Mouse (Mus musculus) liver, postnatal 0 days (tissue): ENCODE results near the gene Slc15a1. TPM values are rescaled to one million over a fixed set of nuclear protein-coding genes. Genes with fewer than 3 reads are reported as not detected.
A peak's percentile ranks its signal among the peaks of the same experiment; 100 is the strongest.

Experiments
- ATAC-seq: fragments of 200-750 bp; cut with Nextera tagmentation; 2 replicates; pipeline ENCODE4 v1.8.0; 2017; ENCODE audit warnings: mild to moderate bottlenecking, moderate library complexity
- DNase-seq: peaks from one replicate; pipeline ENCODE4 v3.0.0-alpha.2; 2016
- H3K27ac ChIP-seq: fragments of 300-500 bp; sonication (generic); 2 replicates; pipeline ENCODE4 v1.5.1; 2014; ENCODE audit warnings: antibody characterized with exemption, moderate library complexity, mild to moderate bottlenecking, low read depth
- H3K27me3 ChIP-seq: fragments of 300-500 bp; sonication (generic); 2 replicates; pipeline ENCODE4 v1.6.1; 2014; ENCODE audit warnings: low read length, control low read depth, mixed read lengths; ENCODE audit not compliant: insufficient read depth
- H3K36me3 ChIP-seq: fragments of 300-500 bp; sonication (generic); replicated peaks from 2 replicates; pipeline ENCODE4 v1.6.1; 2014; ENCODE audit warnings: mild to moderate bottlenecking, control low read depth, low read length, moderate library complexity, mixed read lengths; ENCODE audit not compliant: insufficient read depth
- H3K4me1 ChIP-seq: fragments of 300-500 bp; sonication (generic); 2 replicates; pipeline ENCODE4 v1.6.1; 2014; ENCODE audit warnings: antibody characterized with exemption, mild to moderate bottlenecking, control low read depth; ENCODE audit not compliant: insufficient read depth
- H3K4me2 ChIP-seq: fragments of 300-500 bp; sonication (generic); 2 replicates; pipeline ENCODE4 v1.6.1; 2014; ENCODE audit warnings: low read depth, mild to moderate bottlenecking, low read length, moderate library complexity, mixed read lengths
- H3K4me3 ChIP-seq: fragments of 300-500 bp; sonication (generic); 2 replicates; pipeline ENCODE4 v1.5.1; 2014; ENCODE audit warnings: low read depth, low read length
- H3K9ac ChIP-seq: fragments of 300-500 bp; sonication (generic); replicated peaks from 2 replicates; pipeline ENCODE4 v1.6.1; 2014; ENCODE audit warnings: mild to moderate bottlenecking, moderate library complexity
- H3K9me3 ChIP-seq: fragments of 300-500 bp; sonication (generic); 2 replicates; pipeline ENCODE4 v1.6.1; 2016; ENCODE audit warnings: mild to moderate bottlenecking, control low read depth, low read length, mixed read lengths
- CTCF ChIP-seq: sonication (generic); IDR thresholded peaks from 2 replicates; pipeline ENCODE4 v1.5.1; 2016; ENCODE audit warnings: antibody characterized with exemption, low read depth
- EP300 ChIP-seq: IDR thresholded peaks from 2 replicates; pipeline ENCODE4 v1.6.1; 2016; ENCODE audit warnings: antibody characterized with exemption, low read depth, mild to moderate bottlenecking
- WGBS: fragments of 180-500 bp; shearing (Covaris S2); extraction: QIAGEN DNeasy Blood & Tissue Kit; methylation state at CpG from one replicate; pipeline ENCODE4 v1.1.7; 2014; ENCODE audit not compliant: insufficient replicate concordance; 5-methylcytosine and 5-hydroxymethylcytosine counted together
- polyA plus RNA-seq: library from polyadenylated mRNA; unstranded; fragments of >200 nt; fragmentation: Nextera tagmentation; extraction: Ambion mirVana; gene quantifications from 2 replicates; pipeline ENCODE4 v1.2.1, GENCODE M21; 2015

Slc15a1 gene
- polyA plus RNA-seq, 1 experiment from 2014 or later, result not detected

DNA sequence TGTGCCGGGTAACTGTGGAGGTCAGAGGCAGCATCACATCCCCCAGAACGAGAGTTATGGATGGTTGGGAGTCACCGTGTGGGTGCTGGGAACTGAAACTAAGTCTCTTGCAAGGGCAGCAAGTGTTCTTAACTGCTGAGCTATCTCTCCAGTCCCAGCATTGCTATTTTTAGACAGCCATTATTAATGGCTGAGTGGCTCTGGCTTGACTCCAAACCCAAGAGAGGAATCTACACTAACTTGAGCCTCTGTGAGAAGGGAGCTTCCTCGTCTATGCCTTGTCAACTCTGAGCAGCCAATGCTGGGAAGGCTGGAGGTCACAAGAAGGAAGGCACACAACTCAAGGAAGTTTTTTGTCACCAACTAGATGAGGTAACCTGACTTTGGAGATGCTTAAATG is 16.7 kb upstream of the Slc15a1 start:
- DNase-seq (no peak), ATAC-seq (no peak)
- WGBS, result 57% methylated on average over 4 of the region's 4 CpGs
- Histone ChIP-seq H3K36me3 (no peaks in the 10 kb centered on the region), H3K9me3 (no peaks in the 10 kb centered on the region), H3K9ac (no peak overlapping the region), H3K27me3 (no peaks in the 10 kb centered on the region), H3K4me3 (no peak overlapping the region), H3K4me1 (no peaks in the 10 kb centered on the region), H3K27ac (no peak overlapping the region), H3K4me2 (no peak overlapping the region)
- TF ChIP-seq EP300 (no peak), CTCF (no peak)

DNA sequence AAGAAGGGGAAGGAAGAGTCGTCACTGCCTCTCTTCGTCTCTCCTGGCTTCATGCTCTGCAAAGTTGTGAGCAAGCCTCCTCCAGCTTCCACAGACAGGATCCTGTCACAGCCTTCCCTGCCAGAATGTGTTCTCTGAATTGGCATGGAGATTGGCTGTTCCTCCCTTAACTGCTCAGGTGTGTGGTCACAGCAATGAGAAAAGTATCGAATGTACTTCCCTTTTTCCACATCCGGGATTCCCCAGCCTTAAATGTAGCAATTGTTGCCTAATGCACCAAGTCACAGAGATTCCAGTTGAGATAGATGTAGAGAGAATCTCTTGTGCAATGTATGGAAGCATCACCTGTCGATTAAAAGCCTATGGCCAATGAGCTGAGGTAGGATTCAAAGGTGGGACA is 11.8 kb upstream of the Slc15a1 start:
- Histone ChIP-seq H3K9me3 (no peaks in the 10 kb centered on the region), H3K9ac (no peak overlapping the region), H3K4me1 (no peaks in the 10 kb centered on the region), H3K4me2 (no peak overlapping the region), H3K27ac (no peak overlapping the region), H3K27me3 (no peaks in the 10 kb centered on the region), H3K36me3 (no peaks in the 10 kb centered on the region), H3K4me3 (no peak overlapping the region)
- ATAC-seq (no peak), DNase-seq (no peak)
- WGBS, result 48% methylated on average over 5 of the region's 5 CpGs
- no peak for TF ChIP-seq EP300
- TF ChIP-seq CTCF, result no peak

- H3K36me3 ChIP-seq, result no peaks in the 10 kb centered on the region
- H3K9ac ChIP-seq, result no peak overlapping the region
- H3K4me2 ChIP-seq, result no peak overlapping the region
- TF ChIP-seq EP300 (no peak), CTCF (no peak)
- peaks cover 4% of the 10 kb centered on the region; the same call in 1 of the 2 replicates for H3K4me1 ChIP-seq
- no peak overlapping the region for H3K4me3 ChIP-seq
- ATAC-seq, result peak; percentile 61; the same call in 1 of the 2 replicates
- 56% methylated on average over 2 of the region's 2 CpGs for WGBS
- H3K9me3 ChIP-seq, result no peaks in the 10 kb centered on the region
- no peak overlapping the region for H3K27ac ChIP-seq
- no peak for DNase-seq
- peaks cover 14% of the 10 kb centered on the region for H3K27me3 ChIP-seq
Measured at GRCm38 (mm10) chr14:121508929-121509328, 3.9 kb upstream of the Slc15a1 start.

DNA sequence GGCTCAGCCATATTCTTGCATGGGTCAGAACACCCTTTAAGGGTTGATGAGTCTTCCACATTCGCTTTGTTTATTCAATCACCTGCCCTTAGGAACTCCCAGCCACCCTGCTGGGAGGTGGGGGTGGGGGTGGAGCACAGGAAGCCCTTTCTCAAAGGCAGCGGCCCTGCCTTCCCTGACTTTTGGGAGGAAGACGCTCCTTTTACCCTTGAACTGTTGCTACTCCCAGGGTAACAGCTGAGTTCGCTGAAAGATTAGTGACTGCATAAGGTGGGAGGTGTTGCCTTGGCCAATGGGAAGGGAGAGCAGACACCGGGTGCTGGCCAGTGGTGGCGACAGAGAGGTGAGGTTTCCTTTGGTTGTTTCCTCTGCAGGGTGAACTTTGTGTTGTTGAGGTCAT is 1.3 kb upstream of the Slc15a1 start:
- Histone ChIP-seq H3K27ac (no peak overlapping the region), H3K36me3 (no peaks in the 10 kb centered on the region), H3K9me3 (no peaks in the 10 kb centered on the region), H3K9ac (no peak overlapping the region), H3K27me3 (peaks cover 16% of the 10 kb centered on the region), H3K4me2 (peak overlapping the region; percentile 18; the same call in 1 of the 2 replicates), H3K4me1 (peaks cover 4% of the 10 kb centered on the region; the same call in 1 of the 2 replicates), H3K4me3 (no peak overlapping the region)
- 10% methylated on average over 6 of the region's 6 CpGs for WGBS
- DNase-seq (peak; percentile 40), ATAC-seq (peak; percentile 88)
- no peak for TF ChIP-seq CTCF
- TF ChIP-seq EP300, result no peak

DNA sequence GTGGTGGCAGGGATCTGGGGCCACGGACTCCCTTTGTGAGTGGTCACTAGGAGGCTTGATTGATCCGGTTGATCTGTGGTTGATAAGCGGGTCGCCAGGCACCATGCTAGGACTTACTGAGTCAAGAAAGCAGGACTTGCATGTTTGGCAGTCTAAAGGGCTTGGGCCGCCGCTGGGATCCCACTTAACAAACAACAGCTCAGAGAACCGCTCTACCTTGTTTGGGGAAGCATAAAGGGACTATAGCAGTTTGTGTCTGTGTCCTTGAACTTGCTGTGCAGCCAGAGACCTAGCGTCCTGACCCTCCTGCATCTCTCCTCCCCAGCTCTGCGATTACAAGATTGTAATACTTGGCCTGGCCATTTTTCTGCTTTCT is 421 bp upstream of the Slc15a1 start:
- no peaks in the 10 kb centered on the region for H3K9me3 ChIP-seq
- TF ChIP-seq EP300 (no peak), CTCF (no peak)
- peak overlapping the region; percentile 57 for H3K4me2 ChIP-seq
- no peak for DNase-seq
- WGBS, result 23% methylated on average over 9 of the region's 9 CpGs
- H3K27ac ChIP-seq, result no peak overlapping the region
- ATAC-seq, result no peak
- no peak overlapping the region for H3K9ac ChIP-seq
- H3K27me3 ChIP-seq, result peaks cover 16% of the 10 kb centered on the region
- peaks cover 4% of the 10 kb centered on the region; the same call in 1 of the 2 replicates for H3K4me1 ChIP-seq
- no peaks in the 10 kb centered on the region for H3K36me3 ChIP-seq
- no peak overlapping the region for H3K4me3 ChIP-seq

- H3K9me3 ChIP-seq, result no peaks in the 10 kb centered on the region
- H3K9ac ChIP-seq, result no peak overlapping the region
- H3K27ac ChIP-seq, result no peak overlapping the region
- no peak for TF ChIP-seq EP300
- TF ChIP-seq CTCF, result no peak
- 42% methylated on average over 2 of the region's 2 CpGs for WGBS
- no peak for DNase-seq
- no peaks in the 10 kb centered on the region for H3K4me1 ChIP-seq
- H3K4me3 ChIP-seq, result no peak overlapping the region
- no peaks in the 10 kb centered on the region for H3K36me3 ChIP-seq
- ATAC-seq, result peak; percentile 43; the same call in 1 of the 2 replicates
- H3K4me2 ChIP-seq, result no peak overlapping the region
- peaks cover 16% of the 10 kb centered on the region for H3K27me3 ChIP-seq
Measured at GRCm38 (mm10) chr14:121500577-121500976, 4.5 kb downstream of the Slc15a1 start.

DNA sequence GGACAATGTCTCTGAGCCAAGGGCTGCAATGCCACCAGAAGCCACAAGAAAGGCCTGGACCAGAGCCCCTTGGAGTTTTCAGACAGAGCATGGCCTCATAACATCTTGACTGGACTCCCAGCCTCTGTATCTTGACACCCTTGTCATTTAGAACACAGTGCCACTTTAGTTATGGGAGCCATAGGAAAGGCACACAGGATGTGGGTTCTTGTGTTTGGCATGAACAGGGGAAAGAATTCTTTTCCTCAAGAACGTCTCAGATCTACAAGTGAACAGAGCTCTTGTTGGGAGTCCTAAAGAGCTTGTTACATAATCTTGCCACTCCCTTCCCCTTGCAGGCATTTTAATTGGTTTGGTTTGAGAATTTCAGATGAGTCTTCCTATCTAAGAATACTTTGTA is 5.3 kb downstream of the Slc15a1 start:
- WGBS, result 42% methylated on average over 1 of the region's 1 CpGs
- ATAC-seq (no peak), DNase-seq (no peak)
- Histone ChIP-seq H3K4me3 (no peak overlapping the region), H3K27me3 (peaks cover 10% of the 10 kb centered on the region; the same call in 1 of the 2 replicates), H3K9me3 (no peaks in the 10 kb centered on the region), H3K36me3 (no peaks in the 10 kb centered on the region), H3K9ac (no peak overlapping the region), H3K27ac (no peak overlapping the region), H3K4me2 (no peak overlapping the region), H3K4me1 (no peaks in the 10 kb centered on the region)
- TF ChIP-seq CTCF (no peak), EP300 (no peak)
